Mouse (Mus musculus) mouse embryonic stem cell (cell line): ENCODE measurements around the gene Samhd1.

Experiments
- in situ Hi-C, 2 experiments: fragments of 300-500 bp; cut with MboI; formaldehyde crosslinking; loops; 1 replicate in 1 of 2; 3 replicates in 1 of 2; pipeline ENCODE4 v1.14.3; 2019 to 2020; ENCODE audit warnings: low sequenced_read_pairs in 2 of 2, low pct_unique_long_range_greater_than_20kb in 1 of 2, mixed read lengths in 1 of 2; ENCODE audit not compliant: unreplicated experiment in 1 of 2

Samhd1 gene

GRCm38 (mm10) chr2:157138808-157139207, 3.7 kb upstream of the Samhd1 start:
- in situ Hi-C loops = no loop called here

- in situ Hi-C loops = no loop called here
Observed at GRCm38 (mm10) chr2:157137959-157138731, 3.1 kb upstream of the Samhd1 start.

DNA sequence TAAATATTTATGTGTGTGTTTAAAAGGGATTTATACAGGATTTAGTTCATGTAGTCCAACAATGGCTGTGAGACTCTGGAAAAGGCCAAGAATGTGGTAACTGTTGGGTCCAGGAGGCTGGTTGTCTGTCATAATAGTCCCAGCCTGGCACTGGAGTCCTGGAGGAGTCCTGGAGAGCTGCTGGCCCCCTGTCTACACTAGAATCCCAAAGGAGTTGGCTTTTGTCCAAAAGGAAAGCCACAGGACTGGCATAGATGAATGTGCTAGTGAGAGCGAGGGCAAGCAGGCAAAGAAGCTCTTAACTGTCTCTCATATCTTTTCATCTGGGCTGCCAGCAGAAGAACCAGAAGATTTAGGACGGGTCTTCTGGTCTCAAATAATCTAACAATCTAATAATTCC, 1.6 kb upstream of the Samhd1 start:
- in situ Hi-C loops = no loop called here

DNA sequence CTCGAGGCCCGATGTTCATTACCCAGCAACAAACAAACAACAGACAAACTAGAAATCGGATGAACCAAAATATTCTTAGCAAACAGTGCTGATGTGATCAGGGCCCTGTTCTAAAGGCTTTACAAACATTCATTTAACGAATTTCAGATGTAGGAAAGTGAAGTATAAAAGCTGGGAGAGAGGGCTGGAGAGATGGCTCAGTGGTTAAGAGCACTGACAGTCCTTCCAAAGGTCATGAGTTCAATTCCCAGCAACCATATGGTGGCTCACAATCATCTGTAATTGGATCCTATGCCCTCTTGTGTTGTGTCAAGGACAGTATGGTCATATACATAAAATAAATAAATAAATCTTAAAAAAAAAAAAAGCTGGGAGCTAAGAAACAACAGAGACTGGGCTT, 1.1 kb upstream of the Samhd1 start:
- in situ Hi-C loops = no loop called here

- in situ Hi-C loops = no loop called here
Observed at GRCm38 (mm10) chr2:157135529-157136120, 560 bp upstream of the Samhd1 start.

- in situ Hi-C loops = no loop called here
Observed at GRCm38 (mm10) chr2:157134479-157134931, 560 bp downstream of the Samhd1 start.

DNA sequence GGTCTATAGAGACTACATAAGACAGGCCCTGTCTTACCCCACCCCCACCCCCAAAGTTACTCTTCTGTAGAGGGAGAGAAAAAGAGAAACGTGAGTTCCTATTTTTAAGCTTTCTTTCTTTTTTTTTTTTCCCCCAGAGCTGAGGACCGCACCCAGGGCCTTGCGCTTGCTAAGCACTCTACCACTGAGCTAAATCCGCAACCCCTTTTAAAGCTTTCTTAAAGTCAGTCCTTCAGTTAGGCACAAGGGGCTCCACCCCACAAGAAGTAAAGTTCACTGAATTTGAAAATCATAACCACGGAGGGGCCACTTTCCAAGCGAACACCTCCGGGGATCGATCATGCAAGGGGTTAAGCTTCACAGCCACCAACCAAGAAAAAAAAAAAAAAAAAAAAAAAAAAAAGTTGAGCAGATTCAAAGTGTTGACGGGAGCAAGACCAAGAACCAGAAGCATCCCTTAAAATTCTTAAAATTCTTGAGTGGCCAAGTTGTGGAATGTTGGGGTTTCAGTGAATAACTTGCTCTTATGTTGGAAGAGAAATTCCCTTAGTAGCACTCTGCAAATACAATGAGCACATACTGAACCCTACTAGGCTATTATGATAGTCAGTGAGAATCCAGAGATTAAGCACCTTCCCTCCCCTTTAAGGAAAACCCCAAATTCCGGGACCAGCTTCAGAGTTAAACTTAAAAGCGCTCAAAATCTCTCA, 1.1 kb downstream of the Samhd1 start:
- in situ Hi-C loops = no loop called here

- in situ Hi-C loops = no loop called here
Observed at GRCm38 (mm10) chr2:157132686-157133540, 2.2 kb downstream of the Samhd1 start.

GRCm38 (mm10) chr2:157132086-157132485, 3.0 kb downstream of the Samhd1 start:
- in situ Hi-C loops = no loop called here

- in situ Hi-C loops = no loop called here
Observed at GRCm38 (mm10) chr2:157130813-157131514, 4.1 kb downstream of the Samhd1 start.

DNA sequence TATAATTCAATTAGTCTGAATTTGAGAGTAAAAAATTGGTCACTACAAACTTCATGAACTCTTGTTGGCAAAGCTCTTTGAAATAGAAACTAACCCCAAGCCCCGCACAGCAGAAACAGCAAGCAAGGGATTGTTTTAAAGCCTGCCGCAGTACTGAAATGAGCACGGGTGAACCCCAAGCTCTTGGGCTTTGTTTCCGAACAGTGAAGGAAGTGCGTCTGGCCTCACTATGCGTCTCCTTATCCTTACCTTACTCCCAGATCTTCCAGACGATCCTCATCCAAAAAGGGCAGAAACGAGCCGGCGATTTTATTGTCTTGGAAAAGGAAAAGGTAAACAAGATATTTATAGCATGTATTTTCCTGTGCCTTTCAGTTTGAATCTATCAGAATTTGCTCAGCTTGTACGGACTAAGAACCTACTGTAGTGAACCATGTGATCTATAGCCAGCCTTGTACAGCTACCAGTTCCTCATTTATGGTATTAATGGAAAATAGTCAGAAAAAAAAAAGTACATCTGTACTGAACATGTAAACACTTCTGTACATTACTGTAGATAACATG, 5.4 kb downstream of the Samhd1 start:
- in situ Hi-C loops = no loop called here

DNA sequence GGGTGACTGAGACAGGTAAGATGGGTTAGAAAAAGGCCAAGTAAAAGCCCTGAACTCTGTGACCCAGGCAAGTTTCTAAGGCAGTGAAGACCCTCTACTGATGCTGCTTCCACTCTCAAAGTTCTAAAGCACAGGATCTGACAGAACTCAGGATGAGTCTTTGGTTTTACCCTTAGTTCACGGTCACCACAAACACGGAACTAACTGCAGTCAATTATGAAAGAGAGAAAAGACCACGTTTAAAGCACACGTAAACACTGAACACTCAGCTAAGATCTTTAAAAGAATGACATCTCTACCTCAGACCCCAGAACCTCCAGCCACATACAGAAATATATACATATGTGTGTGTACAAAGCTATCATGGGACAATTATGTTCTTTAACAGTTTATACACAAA, 6.0 kb downstream of the Samhd1 start:
- in situ Hi-C loops = no loop called here

DNA sequence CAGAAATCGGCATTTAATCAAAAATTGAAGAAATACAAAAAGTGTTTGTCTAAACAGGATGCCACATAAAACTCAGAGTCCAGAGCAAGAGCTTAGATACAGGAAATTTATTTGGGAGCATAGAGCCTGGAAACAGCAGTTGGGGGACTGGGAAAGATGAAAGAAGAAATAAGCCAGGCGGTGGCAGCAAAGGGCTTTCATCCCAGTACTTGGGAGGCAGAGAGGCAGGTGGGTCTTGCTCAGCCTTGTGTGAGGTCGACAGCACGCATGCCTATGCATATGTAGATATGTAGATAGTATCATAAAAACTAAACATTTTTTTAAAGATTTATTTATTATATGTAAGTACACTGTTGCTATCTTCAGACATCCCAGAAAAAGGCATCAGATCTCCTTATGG, 7.0 kb downstream of the Samhd1 start:
- in situ Hi-C loops = no loop called here

GRCm38 (mm10) chr2:157127370-157127769, 7.7 kb downstream of the Samhd1 start:
- in situ Hi-C loops = no loop called here

- in situ Hi-C loops = no loop called here
Observed at GRCm38 (mm10) chr2:157125246-157125645, 9.8 kb downstream of the Samhd1 start.

DNA sequence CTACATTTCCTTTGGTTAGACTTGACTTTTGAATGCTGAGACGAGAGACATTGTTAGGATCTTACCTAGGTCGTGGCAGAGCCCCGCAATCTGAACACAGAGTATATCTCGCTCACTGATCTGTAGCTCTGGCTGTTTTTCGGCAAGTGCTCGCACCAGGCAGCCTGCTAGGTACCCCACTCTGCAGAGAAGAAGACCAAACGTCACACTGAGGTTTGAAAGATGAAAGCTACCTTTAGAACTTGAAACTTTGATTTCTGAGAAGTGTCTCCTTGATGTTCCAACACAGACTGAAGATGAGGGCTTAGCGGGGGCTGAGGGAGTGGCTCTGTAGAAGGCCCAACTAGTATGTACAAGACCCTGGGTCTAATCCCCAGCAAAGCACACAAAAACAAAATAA, 13.3 kb downstream of the Samhd1 start:
- in situ Hi-C loops = no loop called here

DNA sequence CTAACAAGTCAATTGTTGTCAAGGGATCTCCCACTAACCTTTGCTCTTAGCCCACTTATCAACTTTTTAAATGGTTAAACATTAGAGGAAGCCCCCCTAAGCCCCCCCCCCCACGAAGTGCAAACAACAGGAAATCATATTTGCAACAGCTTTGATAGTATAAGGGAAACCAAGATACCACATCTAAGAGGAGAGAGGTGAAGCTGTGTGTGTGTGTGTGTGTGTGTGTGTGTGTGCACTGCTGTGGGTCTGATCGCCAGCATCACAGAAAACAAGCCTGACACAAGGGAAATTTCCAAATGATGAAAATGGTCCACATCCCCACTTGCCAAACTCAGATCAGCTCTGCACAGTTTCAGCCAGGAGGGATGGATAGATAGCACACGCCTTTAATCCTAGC, 16.0 kb downstream of the Samhd1 start:
- in situ Hi-C loops = no loop called here

DNA sequence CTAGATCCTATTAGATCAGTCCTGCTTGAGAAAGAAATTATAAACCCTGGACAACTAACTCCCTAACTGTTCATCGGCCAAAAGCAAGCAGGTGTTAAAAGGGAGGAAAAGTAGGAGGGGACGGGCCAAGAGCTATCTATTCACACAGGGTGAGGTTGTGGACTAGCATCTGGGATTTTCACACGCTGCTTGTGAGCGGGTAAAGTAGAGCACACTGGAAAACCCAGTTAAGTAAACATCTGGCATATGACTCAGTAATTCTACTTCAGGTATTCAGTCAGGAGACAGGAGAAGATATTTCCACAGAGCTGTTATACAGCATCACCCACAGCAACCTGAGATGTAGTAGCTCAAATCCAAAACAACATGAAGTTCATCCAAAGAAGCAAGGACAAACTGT, 16.5 kb downstream of the Samhd1 start:
- in situ Hi-C loops = no loop called here
